Mouse (Mus musculus): ENCODE measurements around the gene Hivep3.
A peak's percentile ranks its signal among the peaks of the same experiment; 100 is the strongest.

Gene Hivep3

GRCm38 (mm10) chr4:120022392-120022791 is 288.8 kb downstream of the Hivep3 start:
- no peak for DNase-seq (ENCODE audit: low spot score)

- DNase-seq (ENCODE audit: low spot score) = no peak
Measured at GRCm38 (mm10) chr4:120023221-120023840, 289.7 kb downstream of the Hivep3 start.

DNA sequence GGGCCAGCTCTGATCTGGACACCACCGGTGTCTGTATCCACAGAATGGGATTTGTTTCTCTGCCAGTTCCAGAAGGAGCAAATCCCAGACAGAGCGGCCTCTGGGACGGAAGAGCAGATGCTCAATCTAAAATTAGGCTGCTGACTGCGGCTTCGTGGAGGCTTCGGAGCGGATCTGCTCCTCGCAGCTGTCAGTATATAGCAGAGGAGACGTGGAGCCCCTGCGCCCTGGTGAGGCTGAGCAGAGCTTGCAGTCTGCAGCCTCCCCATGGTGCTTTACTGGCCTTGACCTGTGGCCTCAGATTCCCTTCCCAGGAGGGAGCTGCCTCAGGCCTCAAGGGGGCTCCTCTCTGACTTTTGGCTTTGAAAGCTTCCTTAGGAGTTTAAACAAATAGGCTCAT is 290.5 kb downstream of the Hivep3 start:
- DNase-seq (ENCODE audit: low spot score) = peak; percentile 56

GRCm38 (mm10) chr4:120027671-120028070 is 294.1 kb downstream of the Hivep3 start:
- DNase-seq (ENCODE audit: low spot score) = no peak

DNA sequence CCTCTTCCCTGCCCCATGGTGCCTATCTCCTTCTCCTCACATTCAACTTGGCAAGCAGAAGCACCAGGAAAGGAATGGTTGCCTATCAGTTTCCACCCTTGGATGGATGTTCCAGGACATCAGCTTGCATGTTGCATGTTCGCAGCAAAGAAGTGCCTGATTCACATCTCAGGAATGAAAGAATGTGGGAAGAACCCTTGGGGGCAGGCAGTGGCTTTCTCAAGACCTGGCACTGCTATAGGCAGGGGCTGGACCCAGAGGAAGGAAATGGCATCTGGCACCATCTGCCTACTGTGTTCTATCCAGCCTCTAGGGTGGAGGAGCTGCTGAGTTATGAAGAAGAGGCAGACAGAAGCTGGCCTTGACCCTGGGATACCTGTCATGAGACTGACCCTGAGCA is 296.4 kb downstream of the Hivep3 start:
- no peak for DNase-seq (ENCODE audit: low spot score)

DNA sequence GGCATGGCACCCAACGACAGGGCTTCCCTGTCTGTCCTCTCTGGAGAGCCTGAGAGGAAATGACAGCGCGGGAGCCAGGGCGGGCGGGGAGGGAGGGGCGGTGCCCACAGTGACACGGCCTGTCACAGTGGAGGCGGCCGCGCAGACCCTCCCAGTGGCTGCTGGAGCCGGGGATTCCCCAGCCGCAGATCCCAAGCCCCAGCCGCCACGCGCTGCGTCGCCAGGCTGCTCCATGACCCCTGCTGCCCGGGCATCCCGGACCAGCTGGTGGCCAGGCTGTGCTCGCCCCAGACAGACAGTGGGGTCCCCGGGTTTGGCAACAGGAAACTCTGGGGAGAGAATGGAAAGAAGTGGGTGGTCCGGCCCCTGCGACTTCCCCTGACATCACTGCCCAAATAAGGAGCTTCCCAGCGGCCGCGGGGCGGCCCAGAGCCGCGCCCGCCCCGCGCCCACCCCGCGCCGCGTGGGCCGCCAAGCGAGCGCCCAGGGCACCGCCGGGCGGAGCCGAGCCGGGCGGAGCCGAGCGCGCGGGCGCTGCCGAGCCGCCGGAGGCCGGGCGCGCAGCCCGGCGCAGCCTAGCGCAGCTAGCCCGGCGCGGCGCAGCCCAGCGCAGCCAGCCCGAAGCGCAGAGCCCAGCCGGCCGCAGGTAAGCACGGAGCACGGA is 298.9 kb downstream of the Hivep3 start:
- no peak for DNase-seq (ENCODE audit: low spot score)

- no peak for DNase-seq (ENCODE audit: low spot score)
Measured at GRCm38 (mm10) chr4:120032984-120033355, 299.4 kb downstream of the Hivep3 start.

DNA sequence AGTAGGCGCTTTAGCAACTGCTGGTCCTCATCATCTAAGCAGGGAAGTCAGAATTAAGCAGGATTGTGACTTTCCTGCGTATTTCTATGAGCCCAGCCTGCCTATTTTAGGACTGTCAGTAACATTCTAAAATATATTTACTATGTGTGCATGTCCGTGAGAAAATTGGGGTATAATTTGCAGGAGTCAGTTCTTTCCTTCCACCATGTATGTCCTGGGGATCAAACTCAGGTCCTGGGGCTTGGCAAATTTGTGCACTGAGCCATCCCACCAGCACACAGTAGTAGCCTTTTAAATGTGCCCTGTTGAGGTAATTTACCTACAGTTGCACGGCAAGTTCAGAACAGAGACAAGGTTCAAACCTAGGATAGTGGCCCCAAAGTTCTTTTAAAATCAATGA is 302.7 kb downstream of the Hivep3 start:
- no peak for DNase-seq (ENCODE audit: low spot score)

DNA sequence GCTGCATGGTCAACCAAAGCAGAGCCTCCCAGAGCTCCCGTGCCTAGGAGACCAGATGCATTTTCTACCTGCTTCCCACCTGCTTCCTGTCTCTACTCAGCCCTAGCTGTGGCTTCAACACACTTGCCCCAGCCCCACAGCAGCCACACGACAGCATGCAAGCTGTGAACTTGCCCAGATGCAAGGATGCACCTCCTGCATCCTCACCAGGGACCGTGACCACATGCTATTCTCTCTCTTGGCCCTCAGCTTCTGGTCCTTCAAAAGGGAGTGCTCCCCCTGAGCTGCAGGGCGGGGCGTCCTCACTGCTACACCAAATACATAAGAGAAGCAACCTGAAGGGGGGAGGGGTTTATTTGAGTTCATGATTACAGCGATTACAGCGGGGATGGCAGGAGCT is 303.4 kb downstream of the Hivep3 start:
- no peak for DNase-seq (ENCODE audit: low spot score)

DNA sequence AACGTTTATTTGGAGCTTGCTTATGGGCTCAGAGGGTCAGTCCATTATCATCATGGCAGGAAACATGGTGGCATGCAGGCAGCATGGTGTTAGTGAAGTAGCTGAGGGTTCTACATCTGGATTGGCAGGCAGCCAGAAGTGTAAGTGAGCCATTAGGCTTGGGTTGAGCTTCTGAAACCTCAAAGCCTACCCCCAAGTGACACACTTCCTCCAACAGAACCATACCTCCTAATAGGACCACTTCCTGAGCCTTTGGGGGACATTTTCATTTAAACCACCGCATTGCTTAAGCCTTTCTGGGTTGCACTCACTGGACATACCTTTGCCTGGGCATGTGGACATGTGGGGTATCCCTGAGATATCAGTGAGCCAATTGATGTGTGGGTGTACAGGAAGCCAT is 307.9 kb downstream of the Hivep3 start:
- DNase-seq (ENCODE audit: low spot score) = no peak

GRCm38 (mm10) chr4:120042480-120042879 is 308.9 kb downstream of the Hivep3 start:
- DNase-seq (ENCODE audit: low spot score) = no peak

DNA sequence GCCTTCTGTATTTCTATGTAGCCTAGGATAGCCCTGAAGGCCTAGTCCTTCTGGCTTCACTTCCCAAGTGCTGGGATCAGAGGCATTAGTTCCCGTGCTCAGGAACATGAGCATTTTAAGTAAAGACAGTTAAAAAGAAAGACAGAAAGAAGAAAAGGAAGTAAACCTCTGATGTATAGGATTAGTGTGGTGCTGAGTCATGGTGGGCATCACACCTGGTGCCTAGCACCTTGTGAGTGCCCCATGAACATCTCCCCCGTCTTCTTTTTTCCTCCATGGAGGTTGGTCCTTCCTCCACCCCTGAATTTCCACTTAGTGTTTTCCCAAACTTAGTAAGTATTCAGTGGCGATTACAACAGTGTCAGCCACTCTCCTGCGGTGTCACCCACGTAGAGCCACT is 311.0 kb downstream of the Hivep3 start:
- DNase-seq (ENCODE audit: low spot score) = no peak

- peak; percentile 69 for DNase-seq (ENCODE audit: low spot score)
Measured at GRCm38 (mm10) chr4:120045131-120045537, 311.6 kb downstream of the Hivep3 start.

DNA sequence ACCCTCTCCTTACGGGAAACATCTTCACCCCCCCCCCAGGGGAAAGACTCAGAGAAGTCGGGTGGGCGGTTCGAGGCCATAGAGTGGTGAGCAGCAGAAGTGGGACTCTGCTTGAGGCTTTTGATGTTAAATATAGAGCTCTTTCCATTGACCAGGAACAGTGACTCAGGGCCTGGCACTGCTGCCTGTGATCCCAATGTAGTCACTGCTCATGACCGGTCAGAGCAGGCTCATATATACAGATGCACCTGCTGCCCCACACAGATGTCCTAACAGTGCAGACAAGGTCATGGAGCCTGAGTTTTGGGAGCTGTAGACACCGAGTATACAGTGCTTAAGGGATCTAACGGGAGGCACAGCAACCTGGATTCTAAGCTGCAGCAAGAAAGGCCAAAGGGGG is 312.3 kb downstream of the Hivep3 start:
- DNase-seq (ENCODE audit: low spot score) = no peak

- DNase-seq (ENCODE audit: low spot score) = no peak
Measured at GRCm38 (mm10) chr4:120047060-120047459, 313.5 kb downstream of the Hivep3 start.

- DNase-seq (ENCODE audit: low spot score) = no peak
Measured at GRCm38 (mm10) chr4:120048274-120048673, 314.7 kb downstream of the Hivep3 start.

DNA sequence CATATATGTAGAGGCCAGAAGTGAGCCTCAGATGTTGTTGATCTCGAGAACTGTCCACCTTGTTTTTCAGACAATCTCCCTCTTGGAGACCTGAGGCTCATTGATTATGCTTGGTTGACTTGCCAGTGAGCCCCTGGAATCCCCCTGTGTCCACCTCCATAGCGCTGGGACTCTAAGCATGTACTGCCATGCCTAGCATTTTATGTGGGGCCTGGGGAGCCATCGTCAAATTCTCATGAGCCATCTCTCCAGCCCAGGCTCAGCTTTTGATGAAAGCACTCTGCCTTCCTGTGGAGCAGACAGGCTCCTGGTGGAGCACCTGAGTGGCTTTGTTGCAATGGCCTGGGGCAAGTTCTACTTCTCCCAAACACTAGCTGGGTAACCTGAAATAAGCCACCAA is 316.3 kb downstream of the Hivep3 start:
- DNase-seq (ENCODE audit: low spot score) = no peak

DNA sequence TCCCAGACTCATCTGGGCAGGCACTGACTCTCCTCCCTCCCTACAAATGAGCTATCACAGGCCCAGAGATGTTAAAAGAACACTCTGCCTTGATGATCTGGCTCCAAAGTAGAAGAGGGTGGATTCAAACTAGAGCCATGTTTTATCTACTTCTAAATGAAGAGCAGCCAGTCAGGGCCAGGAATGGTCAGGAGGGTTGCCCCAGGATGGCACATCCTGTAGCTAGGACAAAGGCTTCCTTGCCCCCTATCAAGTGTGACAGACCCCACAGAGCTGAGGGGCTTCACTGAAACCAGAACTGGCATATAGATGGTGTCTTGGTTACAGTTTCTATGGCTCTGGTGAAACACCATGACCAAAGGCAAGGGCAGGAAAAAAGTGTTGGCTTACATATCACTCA is 318.9 kb downstream of the Hivep3 start:
- DNase-seq (ENCODE audit: low spot score) = no peak

DNA sequence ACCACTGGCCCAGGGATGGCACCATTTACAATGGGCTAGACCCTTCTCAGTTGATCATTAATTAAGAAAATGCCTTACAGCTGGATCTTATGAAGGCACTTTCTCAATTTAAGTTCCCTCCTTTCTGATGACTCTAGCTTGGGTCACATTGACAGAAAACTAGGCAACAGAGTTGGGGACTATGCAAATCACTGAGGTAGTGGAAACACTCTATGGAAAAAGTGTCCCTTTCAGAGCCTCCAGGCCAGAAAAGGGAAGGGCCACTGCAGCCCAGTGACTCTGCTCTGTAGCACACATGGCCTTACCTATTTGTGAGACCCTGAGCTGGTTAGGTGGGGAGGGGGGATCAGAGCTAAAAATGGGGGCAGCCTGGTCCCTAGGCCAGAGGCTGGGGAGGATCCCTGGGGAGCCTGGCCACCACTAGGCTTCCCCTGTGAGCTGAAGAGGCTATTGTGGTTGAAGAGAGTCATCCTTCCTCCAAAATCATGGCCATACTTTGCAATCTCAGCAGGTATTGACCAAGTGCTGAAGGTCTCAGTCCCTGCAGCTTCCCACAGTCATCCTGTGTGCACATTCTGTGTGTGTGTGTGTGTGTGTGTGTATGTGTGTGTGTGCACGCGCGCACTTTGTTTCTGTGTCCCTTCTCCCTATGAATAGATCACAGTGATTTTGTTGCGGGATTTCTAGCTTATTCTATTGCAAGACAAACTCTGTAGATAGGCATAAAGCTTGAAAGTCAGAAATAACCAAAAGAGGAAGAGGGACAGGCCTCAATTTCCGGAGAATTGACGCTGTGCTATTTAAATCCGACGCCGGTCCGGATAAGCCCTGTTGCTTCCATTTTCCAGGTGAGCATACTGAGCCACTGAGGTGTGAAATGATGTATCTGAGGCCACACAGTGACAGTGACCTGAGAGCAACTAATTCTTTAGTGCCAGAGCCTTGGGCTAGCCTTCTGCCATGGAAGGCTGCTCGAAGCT is 319.7 kb downstream of the Hivep3 start:
- DNase-seq (ENCODE audit: low spot score) = no peak

DNA sequence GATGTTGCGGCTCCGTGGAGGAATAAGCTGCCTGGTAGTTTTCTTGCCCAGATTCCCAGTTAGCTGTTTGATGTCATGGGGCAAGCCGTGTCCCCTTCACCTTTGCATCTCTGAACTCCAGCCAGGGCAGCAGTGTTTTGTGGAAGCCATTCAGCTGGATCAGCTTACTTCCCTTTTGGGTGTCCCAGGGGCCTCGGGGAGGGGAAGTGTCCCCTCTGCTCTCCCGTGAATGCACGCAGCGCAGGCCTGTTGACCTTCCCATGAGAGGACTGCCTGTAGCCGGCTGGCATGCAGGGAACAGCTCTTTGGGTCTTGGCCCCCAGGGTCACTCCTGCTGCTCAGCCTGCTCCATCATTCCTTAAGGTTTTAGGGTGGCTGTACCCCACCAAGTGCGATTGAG is 320.6 kb downstream of the Hivep3 start:
- no peak for DNase-seq (ENCODE audit: low spot score)

- DNase-seq (ENCODE audit: low spot score) = no peak
Measured at GRCm38 (mm10) chr4:120056451-120056850, 322.9 kb downstream of the Hivep3 start.

DNA sequence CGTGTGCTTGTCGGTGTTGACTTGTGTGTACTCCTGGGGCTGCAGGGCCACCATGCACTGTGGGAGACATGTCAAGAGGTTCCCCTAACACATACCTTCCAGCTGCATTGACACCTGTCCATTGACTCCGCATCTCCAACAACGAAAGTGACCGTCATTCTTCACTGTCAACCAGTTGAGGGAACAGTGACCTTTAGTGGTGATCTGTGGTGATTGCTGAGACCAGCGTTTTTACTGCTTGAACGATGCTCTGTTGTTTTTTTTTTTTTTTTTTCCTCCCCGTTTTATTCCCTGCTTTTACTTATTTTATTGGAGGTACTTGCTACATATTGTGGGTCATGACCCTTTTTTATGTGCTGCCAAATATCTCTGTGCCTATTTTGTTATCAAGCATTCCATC is 323.9 kb downstream of the Hivep3 start:
- DNase-seq (ENCODE audit: low spot score) = no peak

DNA sequence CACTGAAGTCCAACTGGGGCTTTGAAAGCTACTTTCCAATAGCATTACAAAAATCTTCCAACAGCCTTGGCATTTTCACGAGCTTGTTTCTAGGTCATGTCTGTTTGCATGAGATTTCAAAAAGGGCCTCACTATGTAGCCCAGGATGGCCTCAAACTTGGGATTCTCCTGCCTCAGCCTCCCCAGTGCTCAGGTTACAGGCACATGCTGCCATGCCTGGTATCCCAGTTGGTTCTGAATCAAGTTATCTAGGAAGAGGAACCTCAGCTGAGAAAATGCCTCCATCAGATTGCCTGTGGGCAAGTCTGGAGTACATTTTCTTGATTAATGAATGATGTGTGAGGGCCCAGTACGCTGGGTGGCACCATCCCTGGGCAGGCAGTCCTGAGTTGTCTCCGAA is 324.6 kb downstream of the Hivep3 start:
- DNase-seq (ENCODE audit: low spot score) = no peak
